Mouse (Mus musculus) spleen, postnatal 4 days (tissue): ENCODE results near the gene Gm4869.
A peak's percentile ranks its signal among the peaks of the same experiment; 100 is the strongest.

Experiments used
- DNase-seq, 2 experiments: peaks; one replicate each; pipeline ENCODE4 v3.0.0; 2022; ENCODE audit warnings: low spot score in 2 of 2

Gene Gm4869

GRCm38 (mm10) chr5:140521196-140521595, 75.8 kb downstream of the Gm4869 start:
- DNase-seq: no peak

GRCm38 (mm10) chr5:140526754-140527153, 81.3 kb downstream of the Gm4869 start:
- no peak for DNase-seq

- DNase-seq: no peak
These were observed 92.8 kb downstream of the Gm4869 start for GRCm38 (mm10) chr5:140538111-140538683.

- peak; percentile 80 to 94 for DNase-seq
These were observed 94.7 kb downstream of the Gm4869 start for GRCm38 (mm10) chr5:140540106-140540505.

- no peak for DNase-seq
These were observed 97.5 kb downstream of the Gm4869 start for GRCm38 (mm10) chr5:140542811-140543575.
